Mouse (Mus musculus) c-Kit-positive CD71-positive TER-119-positive erythroid progenitor cells, embryonic 14.5 days (primary cell): ENCODE measurements at regions not wholly inside any gene's neighbourhood (a gene's known extent, or its start where the extent isn't known, plus 50 kb on each side); places are given as distances from the start of the nearest gene placed in this dataset.
A peak's percentile ranks its signal among the peaks of the same experiment; 100 is the strongest.

Source experiments
- DNase-seq: peaks from one replicate; pipeline ENCODE4 v3.0.0-alpha.2; 2013; ENCODE audit warnings: low spot score

- no peak for DNase-seq
Observed at GRCm38 (mm10) chr9:27556315-27557225, 160.0 kb downstream of the Spata19 start.

GRCm38 (mm10) chr9:27557886-27558285 lies 161.3 kb downstream of the Spata19 start:
- no peak for DNase-seq

DNA sequence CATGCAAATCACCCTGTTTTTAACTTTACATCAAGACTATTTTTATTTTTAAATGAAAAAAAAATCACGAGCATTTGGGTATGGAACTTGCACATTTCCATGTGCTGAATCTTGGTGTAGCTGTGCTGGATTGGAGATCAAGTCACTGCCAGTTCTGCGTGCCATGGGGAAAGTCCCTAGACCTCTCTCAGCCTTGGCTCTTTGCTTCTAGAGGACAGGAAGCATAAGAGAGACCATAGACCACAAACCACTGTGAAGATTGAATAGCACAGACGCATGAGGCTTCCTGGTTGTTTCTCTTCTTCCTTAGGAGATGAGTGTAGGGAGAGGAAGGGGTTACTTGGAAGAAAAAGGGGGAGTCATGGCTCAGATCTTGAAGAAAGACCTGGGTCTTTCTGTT lies 161.7 kb downstream of the Spata19 start:
- no peak for DNase-seq

- DNase-seq: no peak
Observed at GRCm38 (mm10) chr9:27568372-27569053, 171.9 kb downstream of the Spata19 start.

DNA sequence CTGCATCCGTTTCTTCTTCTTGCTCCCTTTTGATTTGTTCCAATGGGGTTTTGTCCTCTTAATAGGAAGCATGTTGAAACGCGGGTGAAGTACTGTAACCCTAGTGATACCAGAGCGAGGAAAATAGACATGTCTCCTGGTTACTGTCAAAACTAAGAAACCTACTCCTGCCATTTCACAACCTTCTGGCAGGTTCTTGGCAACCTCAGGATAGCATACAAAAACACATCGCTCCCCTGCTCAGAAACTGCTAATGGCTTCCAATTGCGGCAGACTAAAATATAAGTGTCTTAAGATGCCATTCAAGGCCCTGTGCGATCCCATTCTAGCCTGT lies 172.4 kb downstream of the Spata19 start:
- DNase-seq: no peak

- no peak for DNase-seq
Observed at GRCm38 (mm10) chr9:27617096-27617839, 173.3 kb upstream of the Opcml start.

DNA sequence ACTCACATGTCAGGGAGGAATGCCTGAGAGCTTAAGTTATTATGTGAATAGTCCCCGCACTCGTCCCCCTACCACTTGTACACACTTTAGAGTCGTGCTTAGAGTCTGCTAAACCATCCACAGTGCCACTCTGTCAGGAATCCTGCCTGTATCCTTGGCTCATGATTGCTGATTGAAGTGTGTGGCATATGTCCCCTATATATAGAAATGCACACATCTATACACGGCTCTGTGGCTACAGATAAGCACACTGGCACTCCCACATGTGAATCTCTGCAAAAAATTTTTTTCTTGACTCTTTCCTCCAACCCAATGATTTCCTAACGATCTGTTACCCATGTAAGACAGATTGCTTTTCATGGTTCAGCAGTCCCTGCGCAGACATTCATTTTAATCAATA lies 155.7 kb upstream of the Opcml start:
- no peak for DNase-seq

- DNase-seq: no peak
Observed at GRCm38 (mm10) chr9:27640611-27641010, 150.0 kb upstream of the Opcml start.

- DNase-seq: no peak
Observed at GRCm38 (mm10) chr9:27643312-27643711, 147.3 kb upstream of the Opcml start.

DNA sequence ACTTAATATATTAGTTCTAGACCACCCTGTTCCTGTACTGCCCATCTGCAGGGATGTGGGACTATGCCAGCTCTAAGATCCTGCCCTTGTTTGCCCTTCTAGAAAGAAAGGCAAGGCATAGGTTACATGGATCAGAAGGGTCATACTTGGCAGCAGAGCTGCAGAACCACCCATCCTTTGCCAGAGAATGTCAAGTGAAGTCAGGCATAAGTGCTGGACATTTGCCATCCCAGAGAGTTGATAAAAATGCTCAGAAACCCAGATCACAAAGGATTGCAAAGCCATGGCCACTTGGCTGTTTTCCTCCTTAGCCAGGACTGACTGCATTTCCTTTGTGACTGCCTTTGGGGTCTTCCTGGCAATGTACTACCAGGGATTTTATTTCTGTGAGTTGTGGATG lies 146.7 kb upstream of the Opcml start:
- no peak for DNase-seq

- no peak for DNase-seq
Observed at GRCm38 (mm10) chr9:27645435-27645834, 145.1 kb upstream of the Opcml start.

- DNase-seq: no peak
Observed at GRCm38 (mm10) chr9:27646100-27646499, 144.5 kb upstream of the Opcml start.

DNA sequence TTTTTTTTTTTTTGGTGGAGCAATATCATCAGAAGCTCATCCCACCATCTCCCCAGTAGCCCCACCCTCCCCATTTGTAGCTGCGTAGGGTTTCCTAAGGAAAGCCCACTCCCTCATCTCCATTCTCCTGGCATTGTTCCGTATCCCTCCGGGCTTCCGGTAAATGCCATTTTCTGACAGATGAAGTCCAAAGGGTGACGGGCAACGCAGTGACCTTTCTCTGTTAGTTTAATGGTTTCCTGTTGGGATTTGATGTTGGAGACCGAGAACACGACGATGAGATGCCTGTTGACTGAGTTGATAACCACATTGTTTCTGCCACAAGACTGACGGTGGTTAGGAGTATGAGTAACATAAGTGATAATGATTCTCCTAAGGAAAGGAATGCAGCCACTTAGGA lies 143.6 kb upstream of the Opcml start:
- no peak for DNase-seq

GRCm38 (mm10) chr9:27658001-27658400 lies 132.6 kb upstream of the Opcml start:
- no peak for DNase-seq

DNA sequence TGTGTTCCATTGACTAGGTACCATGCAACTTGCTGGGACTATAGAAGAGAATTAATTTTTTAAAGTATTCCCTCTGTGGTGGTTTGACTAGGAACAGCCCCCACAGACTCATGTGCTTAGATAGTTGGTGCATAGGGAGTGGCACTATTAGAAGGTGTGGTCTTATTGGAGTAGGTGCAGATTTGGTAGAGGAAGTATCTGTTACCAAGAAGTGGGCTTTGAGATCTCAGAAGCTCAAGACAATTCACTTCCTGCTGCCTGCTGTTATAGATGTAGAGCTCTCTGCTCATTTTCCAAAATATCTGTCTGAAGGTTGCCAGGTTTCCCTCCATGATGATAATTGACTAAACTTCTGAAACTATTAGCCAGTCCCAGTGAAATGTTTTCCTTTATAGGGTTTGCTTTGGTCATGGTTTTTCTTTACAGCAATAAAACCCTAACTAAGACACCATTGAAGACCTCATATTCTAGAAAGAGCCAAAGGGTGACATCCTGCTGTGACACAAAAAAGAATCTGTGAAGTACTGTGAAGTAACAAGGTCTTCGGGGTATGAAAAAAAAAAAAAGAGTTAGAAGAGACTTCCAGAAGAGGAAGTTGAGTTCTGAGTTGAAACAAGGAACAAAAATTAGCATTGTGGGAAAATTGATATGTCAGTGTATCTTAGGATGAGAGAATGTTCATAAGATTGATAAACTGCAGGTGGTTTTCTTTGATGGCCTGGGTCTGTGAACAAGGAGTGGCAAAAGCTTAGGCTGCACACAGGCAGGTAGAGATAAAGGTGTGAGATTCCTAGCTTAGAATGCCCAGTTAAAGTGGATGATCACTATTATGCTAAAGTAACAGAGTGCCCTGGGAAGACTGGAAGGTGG lies 128.9 kb upstream of the Opcml start:
- DNase-seq: no peak

DNA sequence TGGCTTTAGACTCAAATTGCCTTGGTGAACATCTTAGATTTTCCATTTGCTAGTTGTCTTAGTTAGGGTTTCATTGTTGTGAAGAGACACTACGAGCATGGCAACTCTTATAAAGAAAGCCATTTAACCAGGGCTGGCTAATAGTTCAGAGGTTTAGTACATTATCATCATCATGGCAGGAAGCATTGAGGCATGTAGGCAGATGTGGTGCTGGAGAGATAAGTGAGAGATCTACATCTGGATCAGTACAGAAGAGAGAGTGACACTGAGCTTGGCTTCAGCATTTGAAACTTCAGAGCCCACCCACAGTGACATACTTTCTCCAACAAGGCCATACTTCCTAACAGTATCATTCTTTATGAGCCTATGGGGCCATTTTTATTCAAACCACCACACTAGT lies 127.3 kb upstream of the Opcml start:
- DNase-seq: no peak

- DNase-seq: peak; percentile 57
Observed at GRCm38 (mm10) chr9:27665659-27666058, 124.9 kb upstream of the Opcml start.

GRCm38 (mm10) chr9:27670032-27670740 lies 120.4 kb upstream of the Opcml start:
- no peak for DNase-seq

DNA sequence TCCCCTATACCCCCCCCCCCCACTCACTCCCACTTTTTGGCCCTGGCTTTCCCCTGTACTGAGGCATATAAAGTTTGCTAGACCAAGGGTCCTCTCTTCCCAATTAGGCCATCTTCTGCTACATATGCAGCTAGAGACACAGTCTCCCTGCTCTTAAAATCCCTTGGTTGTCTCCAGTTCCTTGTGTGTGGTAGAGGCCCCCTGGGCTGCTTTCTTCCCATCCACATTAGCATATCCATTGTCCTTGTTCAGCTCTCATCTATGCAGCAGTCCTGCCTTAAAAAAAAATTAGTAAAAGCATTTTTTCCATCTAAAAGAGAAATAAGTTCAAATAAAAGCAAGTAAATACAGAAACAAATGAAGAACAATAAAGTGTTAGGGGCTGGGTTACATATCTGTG lies 105.2 kb upstream of the Opcml start:
- DNase-seq: no peak

DNA sequence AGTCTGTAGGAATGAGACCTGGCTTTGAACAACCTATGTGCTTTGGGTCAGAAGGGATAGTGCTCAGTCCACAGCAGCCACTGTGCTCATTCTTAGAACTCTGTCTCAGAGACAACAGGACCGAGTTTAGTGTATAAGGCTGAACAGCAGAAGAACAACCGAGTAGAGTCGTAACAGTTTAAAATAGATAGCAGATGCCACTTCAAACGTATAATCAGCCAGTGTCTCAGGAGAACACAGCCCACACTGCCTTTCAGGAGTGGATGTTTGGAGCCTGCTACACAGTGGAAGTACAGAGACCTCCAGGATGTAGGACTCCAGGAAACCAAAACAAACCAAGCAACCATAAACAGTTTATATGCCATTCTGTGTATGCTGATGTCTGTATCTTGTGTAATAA lies 99.0 kb upstream of the Opcml start:
- DNase-seq: no peak

- no peak for DNase-seq
Observed at GRCm38 (mm10) chr9:27692751-27693150, 97.8 kb upstream of the Opcml start.
